Mouse (Mus musculus) lung, postnatal 36 days (tissue): Measurements from ENCODE around the gene Deaf1.

Experiments used
- DNase-seq: peaks from one replicate; pipeline ENCODE4 v3.0.0; 2022; ENCODE audit warnings: mixed read lengths

Gene Deaf1

DNA sequence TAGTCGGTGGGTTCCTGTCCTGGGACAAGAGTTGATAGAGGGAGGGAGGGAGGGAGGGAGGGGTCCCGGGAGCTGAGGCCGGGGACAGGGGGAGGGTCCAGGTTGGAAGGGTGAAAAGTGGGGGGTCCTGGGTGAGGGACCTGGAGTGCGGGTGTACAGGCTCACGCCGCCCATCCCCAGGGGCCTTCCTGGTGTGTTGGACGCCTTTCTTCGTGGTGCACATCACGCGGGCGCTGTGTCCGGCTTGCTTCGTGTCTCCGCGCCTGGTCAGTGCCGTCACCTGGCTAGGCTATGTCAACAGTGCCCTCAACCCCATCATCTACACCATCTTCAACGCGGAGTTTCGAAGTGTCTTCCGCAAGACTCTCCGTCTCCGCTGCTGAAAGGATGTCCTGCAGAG is 33.0 kb downstream of the Deaf1 start:
- no peak for DNase-seq

DNA sequence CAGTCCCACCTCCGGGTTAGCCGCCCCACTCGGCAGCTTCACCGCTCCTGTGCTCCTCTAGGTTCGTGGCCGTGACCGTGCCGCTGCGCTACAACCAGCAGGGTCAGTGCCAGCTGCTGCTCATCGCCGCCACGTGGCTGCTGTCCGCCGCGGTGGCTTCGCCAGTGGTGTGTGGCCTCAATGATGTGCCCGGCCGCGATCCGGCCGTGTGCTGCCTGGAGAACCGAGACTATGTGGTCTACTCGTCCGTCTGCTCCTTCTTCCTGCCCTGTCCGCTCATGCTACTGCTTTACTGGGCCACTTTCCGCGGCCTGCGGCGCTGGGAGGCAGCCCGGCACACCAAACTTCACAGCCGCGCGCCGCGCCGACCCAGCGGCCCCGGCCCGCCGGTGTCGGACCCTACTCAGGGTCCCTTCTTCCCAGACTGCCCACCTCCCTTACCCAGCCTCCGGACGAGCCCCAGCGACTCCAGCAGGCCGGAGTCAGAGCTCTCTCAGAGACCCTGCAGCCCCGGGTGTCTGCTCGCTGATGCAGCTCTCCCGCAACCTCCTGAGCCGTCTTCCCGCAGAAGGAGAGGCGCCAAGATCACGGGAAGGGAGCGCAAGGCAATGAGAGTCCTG is 33.5 kb downstream of the Deaf1 start:
- peak; percentile 42 for DNase-seq

DNA sequence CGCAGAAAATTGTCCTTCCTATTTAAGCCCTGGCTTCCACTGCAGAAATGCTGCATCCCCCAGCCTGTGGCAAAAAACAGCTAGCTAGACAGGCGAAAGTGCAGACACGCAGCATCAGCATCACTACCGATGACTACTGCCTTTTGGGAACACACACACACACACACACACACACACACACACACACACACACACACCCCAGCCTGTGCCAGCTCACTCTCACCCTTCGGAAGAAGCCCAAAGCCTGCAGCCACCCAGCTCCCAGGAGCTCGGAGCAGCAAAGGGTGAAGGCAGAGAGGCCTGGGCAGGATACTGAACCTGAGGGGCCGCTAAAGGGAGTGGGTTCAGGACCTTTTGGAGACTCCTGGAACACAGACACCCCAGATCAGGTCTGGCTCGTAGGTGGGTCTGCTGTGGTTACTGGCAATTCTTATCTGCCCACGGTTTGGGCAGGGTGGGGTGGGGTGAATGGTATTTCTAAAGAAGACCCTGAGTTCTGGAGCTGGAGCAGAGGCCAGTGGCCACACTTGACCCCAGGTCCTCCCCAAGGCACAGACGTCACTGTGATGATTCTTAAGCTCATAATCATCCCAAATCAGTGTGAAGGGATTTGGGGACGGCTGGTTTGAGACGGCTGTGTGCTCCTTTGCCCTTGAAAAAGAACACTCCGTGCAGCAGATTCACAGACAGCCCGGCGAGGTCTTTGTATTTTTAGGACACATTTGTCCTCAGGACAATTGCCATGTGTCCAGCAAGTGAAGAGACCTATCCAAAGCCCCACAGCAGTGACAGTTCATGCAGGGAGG is 34.7 kb downstream of the Deaf1 start:
- DNase-seq, result no peak

GRCm38 (mm10) chr7:141291921-141292582 is 35.4 kb downstream of the Deaf1 start, which contains the start of gene Drd4:
Gene Drd4, plus strand, starts transcription at chr7:141292006.
- no peak for DNase-seq

DNA sequence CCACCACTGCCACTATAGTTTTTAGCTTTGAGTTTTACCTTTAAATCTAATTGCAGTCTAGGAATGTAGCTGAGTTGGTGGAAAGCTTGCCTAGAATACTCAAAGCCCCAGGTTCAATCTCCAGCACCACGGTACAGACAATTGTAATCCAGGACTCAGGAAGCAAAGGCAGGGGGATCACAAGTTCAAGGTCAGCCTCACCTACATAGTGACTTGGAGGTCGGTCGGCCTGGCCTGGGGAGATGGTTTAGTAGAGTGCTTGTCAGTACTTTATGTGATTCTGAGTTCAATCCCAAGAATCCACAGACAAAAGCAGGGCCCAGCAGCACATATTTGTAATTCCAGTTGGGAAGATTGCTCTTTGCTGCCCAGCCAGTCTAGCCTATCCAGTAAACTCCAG is 39.4 kb downstream of the Deaf1 start:
- DNase-seq, result no peak

DNA sequence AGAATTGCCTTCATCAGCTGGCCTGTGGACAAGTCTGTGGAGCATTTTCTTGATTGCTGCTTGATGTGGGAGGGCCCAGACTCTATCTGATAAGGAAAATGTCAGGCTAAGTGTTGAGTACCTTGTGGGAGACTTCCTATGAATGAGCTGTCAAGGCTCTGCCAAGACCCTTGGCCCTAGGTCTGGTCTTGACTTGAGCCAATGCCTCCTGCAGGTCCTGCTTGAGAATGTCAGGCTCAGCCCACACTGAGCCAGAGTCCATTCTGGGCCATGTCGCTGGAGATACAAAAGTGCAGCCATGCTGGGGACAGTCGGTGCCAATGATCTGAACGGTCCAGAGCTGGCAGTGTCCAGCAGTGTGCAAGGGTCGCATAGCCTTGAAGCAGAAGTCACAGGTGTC is 44.7 kb downstream of the Deaf1 start:
- DNase-seq, result no peak

DNA sequence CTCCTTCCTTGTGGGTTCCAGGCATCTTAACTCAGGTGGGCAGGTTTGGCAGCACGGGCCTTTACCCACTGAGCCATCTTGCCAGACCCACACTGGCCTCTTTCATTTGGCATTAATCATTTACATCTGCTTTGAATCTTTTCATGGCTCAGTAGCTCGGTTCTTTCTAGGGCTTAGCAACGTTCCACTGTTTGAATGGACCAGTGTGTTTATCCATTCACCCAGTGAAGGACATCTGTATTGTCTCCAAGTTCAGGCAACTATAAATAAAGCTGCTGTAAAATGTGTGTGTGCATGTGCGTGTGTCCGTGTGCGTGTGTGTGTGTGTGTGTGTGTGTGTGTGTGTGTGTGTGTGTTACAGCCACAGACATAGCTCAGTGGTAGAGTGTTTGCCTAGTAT is 46.0 kb downstream of the Deaf1 start:
- no peak for DNase-seq

- DNase-seq, result peak; percentile 17
These were observed 48.5 kb downstream of the Deaf1 start, which contains the start of gene Sct for GRCm38 (mm10) chr7:141278766-141279590. Gene Sct, minus strand, starts transcription at chr7:141279133.

- DNase-seq, result no peak
These were observed 49.5 kb downstream of the Deaf1 start for GRCm38 (mm10) chr7:141277701-141278678.

- DNase-seq, result no peak
These were observed 50.9 kb downstream of the Deaf1 start, which contains the start of gene Cdhr5 for GRCm38 (mm10) chr7:141276546-141276945. Gene Cdhr5, minus strand, starts transcription at chr7:141276786.

DNA sequence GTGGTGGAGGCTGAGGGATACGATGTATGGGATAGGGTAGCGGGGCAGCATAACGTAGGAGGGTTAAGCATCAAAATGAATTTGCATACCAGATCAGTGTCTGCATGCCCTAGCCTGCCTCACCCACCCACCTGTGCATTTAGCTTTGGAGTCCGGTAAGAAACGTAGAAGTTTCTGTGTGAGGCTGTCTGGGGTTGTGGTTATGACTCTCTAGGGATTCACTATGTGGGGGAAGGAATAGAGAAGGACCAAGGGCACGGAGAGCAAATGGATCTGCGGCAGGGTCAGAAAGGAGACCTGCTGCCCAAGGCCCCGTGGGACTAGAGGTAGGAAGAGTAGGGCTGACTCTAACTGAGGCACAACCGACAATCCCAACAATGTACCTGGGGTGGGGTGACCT is 52.1 kb downstream of the Deaf1 start:
- DNase-seq, result no peak

DNA sequence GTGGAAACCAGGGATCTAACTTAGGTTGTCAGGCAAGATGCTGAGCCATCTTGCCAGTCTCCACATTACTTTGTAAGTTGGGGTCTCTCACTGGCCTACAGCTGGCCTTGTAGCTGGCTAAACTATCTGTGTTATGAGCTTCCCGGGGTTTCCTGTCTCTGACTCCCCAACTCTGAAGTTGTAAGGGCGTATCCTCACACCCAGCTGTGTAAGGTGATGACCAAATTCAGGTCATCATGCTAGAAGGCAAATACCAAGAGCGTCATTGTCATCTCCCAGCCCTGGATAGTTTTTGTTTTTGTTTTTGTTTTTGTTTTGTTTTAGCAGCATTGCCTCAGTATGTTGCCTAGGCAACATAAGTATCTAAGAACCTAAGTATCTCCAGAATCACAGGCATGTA is 56.9 kb downstream of the Deaf1 start:
- no peak for DNase-seq

- no peak for DNase-seq
These were observed 58.3 kb downstream of the Deaf1 start for GRCm38 (mm10) chr7:141269273-141269545.

GRCm38 (mm10) chr7:141268466-141269272 is 58.8 kb downstream of the Deaf1 start:
- peak; percentile 71 for DNase-seq

- DNase-seq, result peak; percentile 88
These were observed 61.5 kb downstream of the Deaf1 start, which contains the start of gene Irf7 for GRCm38 (mm10) chr7:141265739-141266561. Gene Irf7, minus strand, starts transcription at chr7:141266481.

DNA sequence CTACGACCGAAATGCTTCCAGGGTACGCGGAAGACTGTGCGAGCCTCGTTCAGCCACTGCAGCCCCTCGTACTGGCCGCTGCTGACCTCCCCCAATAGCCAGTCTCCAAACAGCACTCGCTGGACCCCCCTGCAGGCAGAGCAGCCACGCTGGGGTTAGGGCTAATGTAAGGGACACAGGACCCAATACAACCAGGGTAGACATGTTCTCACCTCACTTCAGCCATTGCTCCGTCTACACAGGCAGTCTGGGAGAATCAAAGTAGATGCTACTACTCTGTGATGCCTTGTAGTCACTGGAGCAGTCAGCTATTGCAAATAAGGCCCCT is 62.1 kb downstream of the Deaf1 start:
- no peak for DNase-seq

DNA sequence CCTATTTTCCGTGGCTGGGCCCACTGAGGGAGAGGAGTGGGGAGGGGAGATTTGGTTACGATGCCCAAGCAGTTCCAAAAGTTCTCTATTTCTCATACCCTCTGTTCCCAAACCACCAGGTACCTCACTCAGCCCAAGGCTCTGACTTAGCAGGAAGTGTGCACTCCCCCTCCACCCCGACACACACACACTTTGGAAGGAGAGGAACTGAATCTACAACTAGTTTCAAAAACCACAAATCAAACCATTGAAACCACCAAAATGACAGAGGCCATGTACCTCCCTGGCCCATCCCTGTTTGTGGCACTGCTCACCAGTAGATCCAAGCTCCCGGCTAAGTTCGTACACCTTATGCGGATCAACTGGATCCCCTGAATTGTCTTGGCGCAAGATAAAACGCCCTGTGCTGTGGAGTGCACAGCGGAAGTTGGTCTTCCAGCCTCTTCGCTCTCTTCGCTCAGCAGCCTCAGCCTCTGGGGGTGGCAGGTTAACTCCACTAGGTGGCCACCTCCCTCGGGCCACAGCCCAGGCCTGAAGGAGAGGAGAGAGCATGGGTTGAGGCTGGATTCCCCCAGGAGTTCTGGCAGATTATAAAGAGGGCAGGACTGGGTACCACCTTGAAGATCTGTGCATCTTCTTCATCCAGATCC is 62.6 kb downstream of the Deaf1 start:
- peak; percentile 53 for DNase-seq

GRCm38 (mm10) chr7:141264041-141264700 is 63.3 kb downstream of the Deaf1 start:
- DNase-seq, result no peak

GRCm38 (mm10) chr7:141263640-141264039 is 63.9 kb downstream of the Deaf1 start:
- DNase-seq, result no peak
